Mouse (Mus musculus): Measurements from ENCODE around the gene Tm9sf1.

The Tm9sf1 gene

DNA sequence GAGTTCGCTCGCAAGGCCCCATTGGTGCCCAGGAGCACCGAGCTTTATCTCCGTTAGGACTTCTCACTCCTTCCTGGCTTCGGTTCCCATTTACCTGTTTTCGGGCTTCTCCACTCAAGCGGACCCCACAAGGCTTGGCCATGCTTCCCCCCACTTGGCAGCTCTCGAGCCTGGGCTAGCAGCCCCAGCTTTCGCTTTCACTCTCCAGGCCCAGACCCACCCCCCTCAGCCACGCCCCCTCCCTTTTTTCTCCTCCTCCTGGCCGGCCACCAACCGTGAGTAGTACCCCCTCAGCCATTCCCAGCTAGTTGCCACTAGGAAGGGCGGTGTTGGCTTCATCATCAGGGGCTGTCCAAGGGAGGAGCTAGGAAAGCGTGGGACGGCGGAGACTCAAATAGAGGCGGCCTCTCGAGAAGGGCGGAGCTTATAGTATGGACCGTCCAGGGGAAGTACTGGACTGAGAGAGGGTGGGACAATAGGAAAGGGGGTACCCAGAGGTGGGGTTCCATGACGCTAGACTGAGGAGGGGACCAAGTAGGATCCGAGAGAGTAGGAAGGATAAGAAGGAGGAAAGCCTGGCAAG lies 52.8 kb downstream of the Tm9sf1 start, which contains the start of gene Psme2:
TSS of gene Psme2 (minus strand) at position 366 of the 583 bp plus-strand sequence.
- peak; percentile 98 to 99 for DNase-seq (ENCODE audit: low spot score in 2 of 2)

- no peak for DNase-seq (ENCODE audit: low spot score in 2 of 2)
These were observed 53.7 kb downstream of the Tm9sf1 start for GRCm38 (mm10) chr14:55589771-55590448.

DNA sequence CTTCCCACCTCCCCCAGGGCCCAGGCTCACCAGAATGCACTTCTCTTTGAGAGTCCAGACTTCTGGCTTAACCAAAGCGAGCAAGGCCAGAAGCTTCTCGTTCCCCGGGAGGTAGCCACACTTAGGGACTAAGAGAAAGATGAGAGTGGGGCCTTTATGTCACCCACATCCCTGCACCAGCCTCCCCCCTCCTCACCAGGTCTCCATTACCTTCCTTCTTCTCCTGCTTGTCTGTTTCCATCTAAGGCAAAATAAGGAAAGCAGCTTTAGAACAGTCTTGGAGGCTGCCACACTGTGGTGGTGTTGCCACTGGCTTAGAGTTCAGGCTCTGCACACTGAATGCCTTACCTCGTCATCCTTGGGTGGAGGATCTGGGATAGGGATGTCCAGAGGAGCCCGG lies 54.3 kb downstream of the Tm9sf1 start:
- DNase-seq (ENCODE audit: low spot score in 2 of 2), result no peak

GRCm38 (mm10) chr14:55586149-55586548 lies 57.5 kb downstream of the Tm9sf1 start:
- DNase-seq (ENCODE audit: low spot score in 2 of 2), result no peak
